In genomic region chr9:59482419-59482818, GRCm38 (mm10) we compare ENCODE assay signal across 8 mouse cellular contexts. TPM values are rescaled to one million over a fixed set of nuclear protein-coding genes. Genes with fewer than 3 reads are reported as not detected.
A peak's percentile ranks its signal among the peaks of the same experiment; 100 is the strongest.
DNase-seq lines count a peak whose midpoint lies in the region; ATAC-seq and TF ChIP-seq lines count a peak whose summit lies in the region.

No protein-coding gene starts in this region.

- 36% methylated on average over 1 of the region's 1 CpGs for WGBS in forebrain, embryonic 14.5 days
- 23% methylated on average over 1 of the region's 1 CpGs for WGBS in lung, postnatal 0 days

- no peak overlapping the region for H3K4me3 ChIP-seq in forebrain, embryonic 14.5 days (ENCODE audit: low read depth, low read length)
- H3K4me3 ChIP-seq in lung, postnatal 0 days (ENCODE audit: low read depth, low read length), result no peak overlapping the region

- H3K27me3 ChIP-seq in forebrain, embryonic 14.5 days (replicated peaks; ENCODE audit: control insufficient read depth, insufficient read depth, low read length), result no peaks in the 10 kb centered on the region
- H3K27me3 ChIP-seq in lung, postnatal 0 days (replicated peaks; ENCODE audit: insufficient read depth, low read length), result no peaks in the 10 kb centered on the region

- ATAC-seq in forebrain, embryonic 14.5 days, result no peak
- ATAC-seq in lung, postnatal 0 days, result no peak

- H3K27ac ChIP-seq in forebrain, embryonic 14.5 days (ENCODE audit: low read depth, low read length), result no peak overlapping the region
- no peak overlapping the region for H3K27ac ChIP-seq in lung, postnatal 0 days (ENCODE audit: low read length)

- no peak overlapping the region for H3K9ac ChIP-seq in forebrain, embryonic 14.5 days (ENCODE audit: low read length)
- H3K9ac ChIP-seq in lung, postnatal 0 days (replicated peaks; ENCODE audit: low read depth), result no peak overlapping the region

- peak; percentile 11 for DNase-seq in gastrocnemius, postnatal 10 days
- no peak for DNase-seq in gastrocnemius, postnatal 25 days
- DNase-seq in 3T3-L1 (ENCODE audit: low read depth, low spot score), result peak; percentile 73
- peak; percentile 60 for DNase-seq in T-cell, adult 2 months (ENCODE audit: low spot score)
- DNase-seq in forebrain, embryonic 14.5 days (ENCODE audit: low spot score), result no peak
- DNase-seq in lung, postnatal 0 days (ENCODE audit: low spot score), result peak; percentile 44
- DNase-seq in spleen, postnatal 10 days (ENCODE audit: low spot score in 2 of 2), result peak; percentile 32 to 78
- no peak for DNase-seq in left cerebral cortex, adult 18-20 months (ENCODE audit: low spot score in 2 of 2)

- peak overlapping the region; percentile 12; the same call in 1 of the 2 replicates for H3K4me2 ChIP-seq in forebrain, embryonic 14.5 days (ENCODE audit: low read length)
- H3K4me2 ChIP-seq in lung, postnatal 0 days (replicated peaks; ENCODE audit: low read depth, low read length), result no peak overlapping the region

- peaks cover 19% of the 10 kb centered on the region for H3K4me1 ChIP-seq in forebrain, embryonic 14.5 days (ENCODE audit: control insufficient read depth, insufficient read depth, low read length)
- H3K4me1 ChIP-seq in lung, postnatal 0 days (ENCODE audit: insufficient read depth, low read depth, low read length), result no peaks in the 10 kb centered on the region; the same call in 1 of the 2 replicates

- peak; percentile 68 for TF ChIP-seq CTCF in lung, postnatal 0 days (IDR thresholded peaks at IDR 0.05)

- H3K36me3 ChIP-seq in forebrain, embryonic 14.5 days (ENCODE audit: control insufficient read depth, insufficient read depth, low read length), result no peaks in the 10 kb centered on the region
- H3K36me3 ChIP-seq in lung, postnatal 0 days (ENCODE audit: insufficient read depth, low read length), result no peaks in the 10 kb centered on the region

- H3K9me3 ChIP-seq in forebrain, embryonic 14.5 days (replicated peaks; ENCODE audit: control insufficient read depth, low read length), result no peaks in the 10 kb centered on the region
- H3K9me3 ChIP-seq in lung, postnatal 0 days (ENCODE audit: low read length), result no peaks in the 10 kb centered on the region

- no peak for TF ChIP-seq EP300 in lung, postnatal 0 days (IDR thresholded peaks at IDR 0.05)

RNA-seq across cellular contexts. Expression of gene Arih1, which starts 4.0 kb away (rescaled TPM):
- 10 to 100 TPM; 79.2 to 92.0 TPM for total RNA-seq in gastrocnemius, postnatal 10 days (2021)
- total RNA-seq in gastrocnemius, postnatal 25 days (2021), result 100 to 1,000 TPM in 1 of 2 experiments, 10 to 100 TPM in 1; 90.4 to 100 TPM
- 13.6 and 14.1 TPM in 2 replicates for polyA plus RNA-seq in forebrain, embryonic 14.5 days (2014; fragmentation: Nextera tagmentation; extraction: Ambion mirVana)
- polyA plus RNA-seq in lung, postnatal 0 days (2015; fragmentation: Nextera tagmentation; extraction: Ambion mirVana), result 7.0 and 9.2 TPM in 2 replicates
- 100 to 1,000 TPM; 115 to 121 TPM for total RNA-seq in left cerebral cortex, adult 18-20 months (2021)

RNA-seq across cellular contexts. Expression of gene Hexa, which starts 56.9 kb away (rescaled TPM):
- 10 to 100 TPM; 25.7 to 37.4 TPM for total RNA-seq in gastrocnemius, postnatal 10 days (2021)
- 10 to 100 TPM; 21.6 to 29.0 TPM for total RNA-seq in gastrocnemius, postnatal 25 days (2021)
- polyA plus RNA-seq in forebrain, embryonic 14.5 days (2014; fragmentation: Nextera tagmentation; extraction: Ambion mirVana), result 60.7 and 61.6 TPM in 2 replicates
- polyA plus RNA-seq in lung, postnatal 0 days (2015; fragmentation: Nextera tagmentation; extraction: Ambion mirVana), result 61.6 and 69.9 TPM in 2 replicates
- total RNA-seq in left cerebral cortex, adult 18-20 months (2021), result 10 to 100 TPM; 48.4 to 54.1 TPM

RNA-seq across cellular contexts. Expression of gene Tmem202, which starts 57.2 kb away (rescaled TPM):
- under 1 TPM; 0.56 to 0.63 TPM for total RNA-seq in gastrocnemius, postnatal 10 days (2021)
- under 1 TPM in 1 of 2 experiments, not detected in 1; 0.94 TPM for total RNA-seq in gastrocnemius, postnatal 25 days (2021)
- polyA plus RNA-seq in forebrain, embryonic 14.5 days (2014; fragmentation: Nextera tagmentation; extraction: Ambion mirVana), result 0.27 and 0.82 TPM in 2 replicates
- 0.57 and 0.83 TPM in 2 replicates for polyA plus RNA-seq in lung, postnatal 0 days (2015; fragmentation: Nextera tagmentation; extraction: Ambion mirVana)
- 1 to 10 TPM; 2.6 to 3.6 TPM for total RNA-seq in left cerebral cortex, adult 18-20 months (2021)

Comparison
In these comparisons a context has a peak if more than half of its experiments do, and no peak if none do; other contexts are left out.
1. DNase-seq: peak in gastrocnemius, postnatal 10 days (single experiment), 3T3-L1 (single experiment), T-cell, adult 2 months (single experiment), lung, postnatal 0 days (single experiment) and spleen, postnatal 10 days (2 of 2); none in gastrocnemius, postnatal 25 days (single experiment), forebrain, embryonic 14.5 days (single experiment) and left cerebral cortex, adult 18-20 months (0 of 2).